Mouse (Mus musculus): Measurements from ENCODE around the gene Fstl1.

- TF ChIP-seq CTCF (IDR thresholded peaks at IDR 0.05; ENCODE audit: low read depth, low read length) (no peak), POLR2A (IDR thresholded peaks at IDR 0.05; ENCODE audit: insufficient read depth, low read length) (no peak)
These were observed 1.9 kb downstream of the Fstl1 start for GRCm38 (mm10) chr16:37778529-37778928.
